Mouse (Mus musculus): ENCODE data around the gene Hlf.

Hlf gene

GRCm38 (mm10) chr11:90370789-90371291, 19.9 kb downstream of the Hlf start:
- DNase-seq (ENCODE audit: low spot score in 2 of 2), result no peak

GRCm38 (mm10) chr11:90370367-90370766, 20.3 kb downstream of the Hlf start:
- no peak for DNase-seq (ENCODE audit: low spot score in 2 of 2)

- peak; percentile 92 to 94 for DNase-seq (ENCODE audit: low spot score in 2 of 2)
Measured at GRCm38 (mm10) chr11:90369605-90370004, 21.1 kb downstream of the Hlf start.

- DNase-seq (ENCODE audit: low spot score in 2 of 2), result no peak
Measured at GRCm38 (mm10) chr11:90369115-90369514, 21.6 kb downstream of the Hlf start.

GRCm38 (mm10) chr11:90367894-90368860, 22.5 kb downstream of the Hlf start:
- DNase-seq (ENCODE audit: low spot score in 2 of 2), result no peak

- DNase-seq (ENCODE audit: low spot score in 2 of 2), result no peak
Measured at GRCm38 (mm10) chr11:90364865-90365264, 25.8 kb downstream of the Hlf start.

GRCm38 (mm10) chr11:90363821-90364497, 26.7 kb downstream of the Hlf start:
- no peak for DNase-seq (ENCODE audit: low spot score in 2 of 2)

- no peak for DNase-seq (ENCODE audit: low spot score in 2 of 2)
Measured at GRCm38 (mm10) chr11:90363406-90363805, 27.3 kb downstream of the Hlf start.

- no peak for DNase-seq (ENCODE audit: low spot score in 2 of 2)
Measured at GRCm38 (mm10) chr11:90360536-90360935, 30.2 kb downstream of the Hlf start.

GRCm38 (mm10) chr11:90358063-90358462, 32.6 kb downstream of the Hlf start:
- no peak for DNase-seq (ENCODE audit: low spot score in 2 of 2)

GRCm38 (mm10) chr11:90357371-90357770, 33.3 kb downstream of the Hlf start:
- DNase-seq (ENCODE audit: low spot score in 2 of 2), result no peak

GRCm38 (mm10) chr11:90356495-90357304, 34.0 kb downstream of the Hlf start:
- DNase-seq (ENCODE audit: low spot score in 2 of 2), result no peak

GRCm38 (mm10) chr11:90356036-90356435, 34.7 kb downstream of the Hlf start:
- no peak for DNase-seq (ENCODE audit: low spot score in 2 of 2)

GRCm38 (mm10) chr11:90355270-90355681, 35.4 kb downstream of the Hlf start:
- DNase-seq (ENCODE audit: low spot score in 2 of 2), result no peak

- no peak for DNase-seq (ENCODE audit: low spot score in 2 of 2)
Measured at GRCm38 (mm10) chr11:90352696-90353095, 38.0 kb downstream of the Hlf start.

GRCm38 (mm10) chr11:90350153-90350512, 40.6 kb downstream of the Hlf start:
- DNase-seq (ENCODE audit: low spot score in 2 of 2), result no peak

- DNase-seq (ENCODE audit: low spot score in 2 of 2), result no peak
Measured at GRCm38 (mm10) chr11:90349486-90350152, 41.1 kb downstream of the Hlf start.

- no peak for DNase-seq (ENCODE audit: low spot score in 2 of 2)
Measured at GRCm38 (mm10) chr11:90347667-90348459, 42.8 kb downstream of the Hlf start.

- DNase-seq (ENCODE audit: low spot score in 2 of 2), result no peak
Measured at GRCm38 (mm10) chr11:90345746-90346145, 44.9 kb downstream of the Hlf start.

GRCm38 (mm10) chr11:90342858-90343257, 47.8 kb downstream of the Hlf start:
- no peak for DNase-seq (ENCODE audit: low spot score in 2 of 2)
